Mouse (Mus musculus): ENCODE measurements around the gene Olfr913. TPM values are rescaled to one million over a fixed set of nuclear protein-coding genes. Genes with fewer than 3 reads are reported as not detected.

The Olfr913 gene
- polyA plus RNA-seq (2012; ENCODE audit: low replicate concordance): not detected in 2 replicates

DNA sequence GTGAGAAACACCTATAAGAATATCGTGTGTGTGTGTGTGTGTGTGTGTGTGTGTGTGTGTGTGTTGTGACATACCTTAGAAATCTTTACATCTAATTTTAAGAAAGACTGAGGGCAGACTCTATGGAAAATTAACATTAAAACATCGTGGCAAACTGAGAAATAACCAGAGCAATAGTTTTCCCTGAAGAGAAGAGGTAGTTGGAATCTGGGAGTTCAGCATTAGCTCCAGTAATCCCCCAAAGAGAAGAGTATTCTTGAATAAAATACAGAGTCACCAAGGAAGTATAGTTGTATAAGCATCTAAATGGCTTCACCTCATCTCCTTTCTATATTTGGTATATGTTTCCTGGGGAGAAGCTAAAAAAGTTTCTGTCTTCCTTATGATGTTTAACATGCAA lies at the start of gene Olfr913:
Gene Olfr913, plus strand, starts transcription at position 301 of the 400 bp plus-strand sequence.

DNA sequence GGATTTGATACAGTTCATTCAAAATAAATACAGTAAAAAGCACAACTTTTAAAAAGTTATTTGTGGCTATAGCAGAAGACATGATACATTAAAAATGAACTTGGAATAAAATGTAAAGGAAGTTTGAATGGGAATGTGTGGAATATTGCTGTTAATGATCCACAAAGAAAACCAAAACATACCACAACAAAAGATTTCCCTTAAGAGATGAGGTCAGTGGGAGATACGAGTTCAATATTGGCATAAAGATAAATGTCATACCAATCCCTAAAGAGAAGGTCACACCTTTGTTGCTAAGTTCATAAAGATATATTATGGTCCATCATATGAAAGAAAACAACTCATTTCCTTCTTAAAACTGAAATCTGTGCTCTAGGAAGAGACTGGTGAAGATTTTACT lies 12.7 kb upstream of the Olfr913 start, which contains the start of gene Olfr912:
Gene Olfr912, plus strand, starts transcription at position 301 of the 400 bp plus-strand sequence.

DNA sequence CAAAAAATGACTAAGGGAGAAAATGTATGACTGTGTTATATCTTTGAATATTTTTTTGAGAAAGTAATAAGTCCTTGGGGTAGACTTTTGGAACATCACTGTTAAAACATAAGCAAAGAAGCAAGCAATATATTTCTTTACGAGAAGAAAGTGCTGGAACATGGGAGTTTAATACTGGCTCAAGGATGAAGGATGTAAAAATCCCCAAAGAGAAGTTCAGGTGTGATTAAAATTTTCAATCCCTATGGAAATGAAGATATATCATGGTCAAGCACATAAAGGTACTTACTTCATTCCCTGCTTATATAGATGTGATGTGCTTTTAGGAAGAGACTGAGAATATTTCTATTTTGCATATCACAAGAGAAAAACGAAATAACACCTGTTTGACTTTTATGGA lies 12.2 kb downstream of the Olfr913 start, which contains the start of gene Olfr914:
Gene Olfr914, plus strand, starts transcription at position 301 of the 400 bp plus-strand sequence.

Other genes with a start within 250 kb of the Olfr913 start
- gene Olfr898, start 244.3 kb upstream of the Olfr913 start, polyA plus RNA-seq (2012; ENCODE audit: low replicate concordance): not detected in 2 replicates
- not detected in 2 replicates for gene Olfr250, start 225.9 kb upstream of the Olfr913 start, polyA plus RNA-seq (2012; ENCODE audit: low replicate concordance)
- not detected in 2 replicates for gene Olfr251, start 215.7 kb upstream of the Olfr913 start, polyA plus RNA-seq (2012; ENCODE audit: low replicate concordance)
- not detected in 2 replicates for gene Olfr147, start 191.1 kb upstream of the Olfr913 start, polyA plus RNA-seq (2012; ENCODE audit: low replicate concordance)
- not detected in 2 replicates for gene Olfr901, start 163.3 kb upstream of the Olfr913 start, polyA plus RNA-seq (2012; ENCODE audit: low replicate concordance)
- gene Olfr902, start 145.1 kb upstream of the Olfr913 start, polyA plus RNA-seq (2012; ENCODE audit: low replicate concordance): not detected in 2 replicates
- gene Olfr904, start 129.6 kb upstream of the Olfr913 start, polyA plus RNA-seq (2012; ENCODE audit: low replicate concordance): not detected in 2 replicates
- gene Olfr905, start 121.7 kb upstream of the Olfr913 start, polyA plus RNA-seq (2012; ENCODE audit: low replicate concordance): not detected in 2 replicates
- not detected in 2 replicates for gene Olfr906, start 105.7 kb upstream of the Olfr913 start, polyA plus RNA-seq (2012; ENCODE audit: low replicate concordance)
- gene Olfr907, start 97.0 kb upstream of the Olfr913 start, polyA plus RNA-seq (2012; ENCODE audit: low replicate concordance): not detected in 2 replicates
- not detected in 2 replicates for gene Olfr911-ps1, start 71.2 kb upstream of the Olfr913 start, polyA plus RNA-seq (2012; ENCODE audit: low replicate concordance)
- not detected in 2 replicates for gene Olfr910, start 54.9 kb upstream of the Olfr913 start, polyA plus RNA-seq (2012; ENCODE audit: low replicate concordance)
- gene Olfr912, start 12.6 kb upstream of the Olfr913 start, polyA plus RNA-seq (2012; ENCODE audit: low replicate concordance): not detected in 2 replicates
- gene Olfr914, start 12.3 kb downstream of the Olfr913 start, polyA plus RNA-seq (2012; ENCODE audit: low replicate concordance): not detected in 2 replicates
- not detected in 2 replicates for gene Olfr916, start 67.1 kb downstream of the Olfr913 start, polyA plus RNA-seq (2012; ENCODE audit: low replicate concordance)
- not detected in 2 replicates for gene Olfr917, start 73.1 kb downstream of the Olfr913 start, polyA plus RNA-seq (2012; ENCODE audit: low replicate concordance)
- gene Olfr918, start 81.8 kb downstream of the Olfr913 start, polyA plus RNA-seq (2012; ENCODE audit: low replicate concordance): not detected in 2 replicates
- gene Olfr919, start 110.9 kb downstream of the Olfr913 start, polyA plus RNA-seq (2012; ENCODE audit: low replicate concordance): not detected in 2 replicates
- 1.7 and 1.8 TPM in 2 replicates for gene Vwa5a, start 125.5 kb downstream of the Olfr913 start, polyA plus RNA-seq (2012; ENCODE audit: low replicate concordance)
- 0.02 TPM in 1 of 2 replicates, not detected in the other for gene Olfr920, start 159.5 kb downstream of the Olfr913 start, polyA plus RNA-seq (2012; ENCODE audit: low replicate concordance)
- not detected in 2 replicates for gene Olfr921, start 180.3 kb downstream of the Olfr913 start, polyA plus RNA-seq (2012; ENCODE audit: low replicate concordance)
- not detected in 2 replicates for gene Olfr922, start 221.9 kb downstream of the Olfr913 start, polyA plus RNA-seq (2012; ENCODE audit: low replicate concordance)
- gene Olfr923, start 233.8 kb downstream of the Olfr913 start, polyA plus RNA-seq (2012; ENCODE audit: low replicate concordance): not detected in 2 replicates